Mouse (Mus musculus) testis, postnatal 10 days (tissue): ENCODE measurements around the gene Hnrnph3.

Experiments
- DNase-seq: peaks from one replicate; pipeline ENCODE4 v3.0.0; 2021; ENCODE audit warnings: low spot score

The Hnrnph3 gene

DNA sequence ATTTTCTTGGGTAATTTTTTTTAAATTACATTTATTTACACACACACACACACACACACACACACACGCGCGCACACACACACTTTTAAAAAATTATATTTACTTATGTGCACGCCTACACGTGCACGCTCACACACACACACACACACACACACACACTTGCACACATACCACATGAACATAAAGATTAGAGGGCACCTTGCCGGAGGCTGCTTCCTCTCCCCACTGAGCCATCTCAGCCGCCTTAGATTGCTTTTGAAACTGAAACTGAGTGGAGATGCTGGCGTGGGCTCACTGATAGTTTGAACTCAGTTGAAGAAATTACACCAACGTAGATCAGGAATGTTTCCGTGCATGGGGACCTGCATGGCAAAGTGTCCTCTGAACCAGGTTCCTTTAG lies 39.9 kb downstream of the Hnrnph3 start:
- no peak for DNase-seq

- DNase-seq: peak; percentile 93
Observed at GRCm38 (mm10) chr10:62980039-62980954, 43.7 kb downstream of the Hnrnph3 start, which contains the start of gene Rufy2. TSS of gene Rufy2 (plus strand) at chr10:62980223.

DNA sequence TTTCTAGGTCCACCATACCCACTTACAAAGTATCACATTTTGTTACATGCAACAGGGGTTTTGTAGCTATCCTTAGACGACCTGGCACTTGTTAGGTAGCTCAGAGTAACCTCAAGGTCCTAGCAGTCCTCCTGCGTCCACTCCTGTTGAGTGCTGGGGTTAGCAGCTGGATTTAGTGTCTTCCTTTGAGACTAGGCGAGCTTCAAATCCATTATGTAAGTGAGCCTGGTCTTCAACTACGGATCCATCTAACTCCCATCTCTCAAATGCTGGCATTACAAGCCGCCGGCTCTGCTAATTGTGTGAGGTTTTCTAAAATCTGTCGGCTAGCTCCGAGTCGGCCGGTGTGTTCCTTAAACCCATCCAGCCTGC lies 44.4 kb downstream of the Hnrnph3 start:
- no peak for DNase-seq

DNA sequence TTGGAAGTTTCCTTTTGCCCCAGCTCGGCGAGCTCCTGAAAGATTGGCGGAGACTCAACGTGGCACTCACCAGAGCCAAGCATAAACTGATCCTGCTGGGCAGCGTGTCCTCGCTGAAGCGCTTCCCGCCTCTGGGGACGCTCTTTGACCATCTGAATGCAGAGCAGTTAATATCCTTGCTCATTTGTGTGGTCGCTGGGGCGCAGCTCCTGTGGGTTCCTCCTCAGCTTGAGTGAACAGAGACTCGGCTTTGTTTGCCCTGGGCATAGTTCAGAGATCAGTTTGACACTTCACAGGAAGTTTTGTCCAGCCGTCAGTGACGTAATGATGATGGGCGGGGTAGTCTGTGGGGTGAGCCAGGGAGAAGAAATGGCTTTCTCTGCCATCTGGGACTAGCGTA lies 52.2 kb downstream of the Hnrnph3 start:
- no peak for DNase-seq

DNA sequence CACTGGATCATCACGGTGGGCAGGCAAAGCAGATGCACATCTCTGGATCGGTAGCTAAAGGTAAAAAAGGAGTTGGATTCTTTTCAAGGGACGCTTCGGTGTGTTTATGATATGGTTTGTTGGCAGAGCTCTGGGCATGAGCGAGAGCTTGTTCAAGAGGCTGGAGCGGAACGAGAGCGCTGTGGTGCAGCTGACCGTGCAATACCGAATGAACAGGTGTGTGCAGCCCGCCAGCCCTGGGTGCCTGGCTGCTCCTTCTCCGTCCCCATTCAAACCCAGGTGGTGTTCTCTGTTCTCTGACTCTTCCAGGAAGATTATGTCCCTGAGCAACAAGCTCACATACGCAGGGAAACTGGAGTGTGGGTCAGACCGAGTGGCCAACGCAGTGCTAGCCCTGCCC lies 57.7 kb downstream of the Hnrnph3 start:
- no peak for DNase-seq

DNA sequence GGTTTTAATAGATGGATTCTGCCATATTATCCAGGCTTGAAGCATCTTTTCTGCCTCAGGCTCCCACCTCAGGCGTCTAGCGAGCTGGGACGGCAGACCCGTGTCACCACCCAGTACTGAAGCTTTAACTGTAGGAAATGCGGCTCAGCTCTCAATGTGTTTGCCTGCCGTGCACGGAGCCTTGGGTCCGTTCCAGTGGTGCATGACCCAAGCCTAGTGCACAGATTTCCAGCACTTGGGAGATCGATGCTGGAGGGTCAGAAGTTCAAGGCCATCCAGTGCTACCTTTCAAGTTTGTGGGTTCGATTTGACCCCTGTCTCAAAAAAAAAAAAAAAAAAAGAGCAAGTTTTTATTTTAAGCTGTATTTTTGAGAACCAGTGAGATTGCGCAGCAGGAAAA lies 58.2 kb downstream of the Hnrnph3 start:
- no peak for DNase-seq
